Mouse (Mus musculus) mesoderm, embryonic 11.5 days (tissue): ENCODE results near the gene Ptbp3.
A peak's percentile ranks its signal among the peaks of the same experiment; 100 is the strongest.
"Not testable (repeated sequence)": the region's sequence is repeated elsewhere in the genome, so short reads cannot be mapped to it uniquely, and the experiment has no call there.

Experiments used
- DNase-seq: peaks from one replicate; pipeline ENCODE4 v3.0.0-alpha.2; 2012; ENCODE audit warnings: low read depth, low spot score

Gene Ptbp3

GRCm38 (mm10) chr4:59557343-59557742, 8.2 kb upstream of the Ptbp3 start:
- not testable (repeated sequence) for DNase-seq

GRCm38 (mm10) chr4:59555177-59555576, 6.0 kb upstream of the Ptbp3 start:
- DNase-seq, result no peak

- no peak for DNase-seq
Measured at GRCm38 (mm10) chr4:59553576-59553975, 4.4 kb upstream of the Ptbp3 start.

- no peak for DNase-seq
Measured at GRCm38 (mm10) chr4:59552835-59553234, 3.7 kb upstream of the Ptbp3 start.

GRCm38 (mm10) chr4:59551901-59552300, 2.7 kb upstream of the Ptbp3 start:
- no peak for DNase-seq

- DNase-seq, result no peak
Measured at GRCm38 (mm10) chr4:59549977-59550560, 905 bp upstream of the Ptbp3 start.

GRCm38 (mm10) chr4:59548560-59549174, 497 bp downstream of the Ptbp3 start:
- DNase-seq, result peak; percentile 47

- no peak for DNase-seq
Measured at GRCm38 (mm10) chr4:59548011-59548559, 1.1 kb downstream of the Ptbp3 start.

GRCm38 (mm10) chr4:59547136-59547889, 1.9 kb downstream of the Ptbp3 start:
- peak; percentile 22 for DNase-seq

- DNase-seq, result no peak
Measured at GRCm38 (mm10) chr4:59546285-59547071, 2.7 kb downstream of the Ptbp3 start.

GRCm38 (mm10) chr4:59544654-59545053, 4.5 kb downstream of the Ptbp3 start:
- no peak for DNase-seq

GRCm38 (mm10) chr4:59543006-59543405, 6.2 kb downstream of the Ptbp3 start:
- DNase-seq, result no peak

GRCm38 (mm10) chr4:59536281-59536680, 12.9 kb downstream of the Ptbp3 start:
- no peak for DNase-seq

GRCm38 (mm10) chr4:59535624-59536023, 13.5 kb downstream of the Ptbp3 start:
- no peak for DNase-seq

- DNase-seq, result no peak
Measured at GRCm38 (mm10) chr4:59533268-59533667, 15.9 kb downstream of the Ptbp3 start.

GRCm38 (mm10) chr4:59531172-59531571, 18.0 kb downstream of the Ptbp3 start:
- no peak for DNase-seq

- no peak for DNase-seq
Measured at GRCm38 (mm10) chr4:59527470-59527869, 21.7 kb downstream of the Ptbp3 start.

- no peak for DNase-seq
Measured at GRCm38 (mm10) chr4:59526728-59527127, 22.4 kb downstream of the Ptbp3 start.

- no peak for DNase-seq
Measured at GRCm38 (mm10) chr4:59524875-59525274, 24.3 kb downstream of the Ptbp3 start.

- DNase-seq, result no peak
Measured at GRCm38 (mm10) chr4:59510321-59510720, 38.8 kb downstream of the Ptbp3 start.

GRCm38 (mm10) chr4:59509558-59509957, 39.6 kb downstream of the Ptbp3 start:
- DNase-seq, result no peak

- DNase-seq, result no peak
Measured at GRCm38 (mm10) chr4:59507766-59508165, 41.4 kb downstream of the Ptbp3 start.
